Comparison of ENCODE assay signal across 8 mouse cellular contexts in genomic region chr15:78868398-78868797, GRCm38 (mm10). TPM values are rescaled to one million over a fixed set of nuclear protein-coding genes. Genes with fewer than 3 reads are reported as not detected.
DNase-seq lines count a peak whose midpoint lies in the region; ATAC-seq and TF ChIP-seq lines count a peak whose summit lies in the region.

No protein-coding gene starts in this region.

- peak; percentile 57 for DNase-seq in R1 (ENCODE audit: low read depth, low spot score)
- peak; percentile 65 for DNase-seq in forebrain, embryonic 11.5 days (ENCODE audit: low spot score)
- DNase-seq in liver, postnatal 0 days, result no peak
- DNase-seq in retina, embryonic 14.5 days (ENCODE audit: low spot score), result peak; percentile 33
- no peak for DNase-seq in T-cell, adult 2 months (ENCODE audit: low spot score)
- no peak for DNase-seq in testis, postnatal 14 days (ENCODE audit: low spot score)
- no peak for DNase-seq in gastrocnemius, adult 18-20 months (ENCODE audit: low spot score)

- no peaks in the 10 kb centered on the region for H3K9me3 ChIP-seq in forebrain, embryonic 11.5 days (ENCODE audit: control insufficient read depth, low read length)
- H3K9me3 ChIP-seq in hindbrain, embryonic 16.5 days (ENCODE audit: control insufficient read depth, low read length), result no peaks in the 10 kb centered on the region
- H3K9me3 ChIP-seq in liver, postnatal 0 days (ENCODE audit: low read length), result no peaks in the 10 kb centered on the region

- no peak overlapping the region for H3K4me3 ChIP-seq in forebrain, embryonic 11.5 days (ENCODE audit: low read depth, low read length)
- no peak overlapping the region for H3K4me3 ChIP-seq in hindbrain, embryonic 16.5 days (ENCODE audit: low read length)
- no peak overlapping the region for H3K4me3 ChIP-seq in liver, postnatal 0 days (ENCODE audit: low read depth, low read length)

- peak; percentile 56; the same call in 1 of the 2 replicates for ATAC-seq in forebrain, embryonic 11.5 days (replicated peaks; ENCODE audit: low FRiP score)
- ATAC-seq in hindbrain, embryonic 16.5 days, result peak; percentile 86
- ATAC-seq in liver, postnatal 0 days, result peak; percentile 22; the same call in 1 of the 2 replicates

- H3K27ac ChIP-seq in forebrain, embryonic 11.5 days (ENCODE audit: low read depth, low read length), result peak overlapping the region; percentile 38; the same call in 1 of the 2 replicates
- H3K27ac ChIP-seq in hindbrain, embryonic 16.5 days (ENCODE audit: low read depth, low read length), result peak overlapping the region; percentile 72
- peak overlapping the region; percentile 30; the same call in 1 of the 2 replicates for H3K27ac ChIP-seq in liver, postnatal 0 days (ENCODE audit: low read depth)

- no peaks in the 10 kb centered on the region for H3K4me1 ChIP-seq in forebrain, embryonic 11.5 days (replicated peaks; ENCODE audit: control insufficient read depth, insufficient read depth, low read length)
- peaks cover 5% of the 10 kb centered on the region; the same call in 1 of the 2 replicates for H3K4me1 ChIP-seq in hindbrain, embryonic 16.5 days (ENCODE audit: control insufficient read depth, insufficient read depth, low read depth, low read length)
- H3K4me1 ChIP-seq in liver, postnatal 0 days (ENCODE audit: insufficient read depth), result 0 out of 2 replicates have a peak, but pooled peaks cover 3% of the 10 kb centered on the region

- TF ChIP-seq CTCF in liver, postnatal 0 days (IDR thresholded peaks at IDR 0.05; ENCODE audit: low read depth), result no peak

- H3K9ac ChIP-seq in forebrain, embryonic 11.5 days (ENCODE audit: low read length), result no peak overlapping the region
- H3K9ac ChIP-seq in hindbrain, embryonic 16.5 days (ENCODE audit: low read depth, low read length), result 0 out of 2 replicates have a peak overlapping the region, but pooled peaks have one; percentile 4
- H3K9ac ChIP-seq in liver, postnatal 0 days (replicated peaks), result no peak overlapping the region

- no peak for TF ChIP-seq EP300 in liver, postnatal 0 days (IDR thresholded peaks at IDR 0.05; ENCODE audit: low read depth)

- no peaks in the 10 kb centered on the region for H3K27me3 ChIP-seq in forebrain, embryonic 11.5 days (ENCODE audit: control insufficient read depth, insufficient read depth, low read length)
- no peaks in the 10 kb centered on the region for H3K27me3 ChIP-seq in hindbrain, embryonic 16.5 days (replicated peaks; ENCODE audit: control insufficient read depth, insufficient read depth, low read length)
- H3K27me3 ChIP-seq in liver, postnatal 0 days (ENCODE audit: insufficient read depth, low read length), result no peaks in the 10 kb centered on the region

- no peaks in the 10 kb centered on the region for H3K36me3 ChIP-seq in forebrain, embryonic 11.5 days (ENCODE audit: control insufficient read depth, insufficient read depth, low read length)
- no peaks in the 10 kb centered on the region for H3K36me3 ChIP-seq in hindbrain, embryonic 16.5 days (ENCODE audit: control insufficient read depth, insufficient read depth, low read length)
- H3K36me3 ChIP-seq in liver, postnatal 0 days (replicated peaks; ENCODE audit: insufficient read depth, low read length), result no peaks in the 10 kb centered on the region

- no peak overlapping the region for H3K4me2 ChIP-seq in forebrain, embryonic 11.5 days (ENCODE audit: low read depth, low read length, severe bottlenecking)
- H3K4me2 ChIP-seq in hindbrain, embryonic 16.5 days (ENCODE audit: low read length), result no peak overlapping the region; the same call in 1 of the 2 replicates
- H3K4me2 ChIP-seq in liver, postnatal 0 days (ENCODE audit: low read depth, low read length), result no peak overlapping the region

- 38% methylated on average over 9 of the region's 9 CpGs for WGBS in forebrain, embryonic 11.5 days
- 26% methylated on average over 9 of the region's 9 CpGs for WGBS in hindbrain, embryonic 16.5 days
- 53% methylated on average over 9 of the region's 9 CpGs for WGBS in liver, postnatal 0 days (ENCODE audit: insufficient replicate concordance)

RNA-seq across cellular contexts. Expression of gene Gga1, which starts 8.6 kb away (rescaled TPM):
- 45.0 and 47.8 TPM in 2 replicates for polyA plus RNA-seq in forebrain, embryonic 11.5 days (2014; fragmentation: Nextera tagmentation; extraction: Ambion mirVana)
- polyA plus RNA-seq in hindbrain, embryonic 16.5 days (2015; fragmentation: Nextera tagmentation; extraction: Ambion mirVana), result 46.1 and 51.8 TPM in 2 replicates
- polyA plus RNA-seq in liver, postnatal 0 days (2015; fragmentation: Nextera tagmentation; extraction: Ambion mirVana), result 12.9 and 14.8 TPM in 2 replicates
- 10 to 100 TPM; 42.8 to 46.6 TPM for total RNA-seq in gastrocnemius, adult 18-20 months (2021)

RNA-seq across cellular contexts. Expression of gene Lgals2, which starts 13.1 kb away (rescaled TPM):
- not detected in 2 replicates for polyA plus RNA-seq in forebrain, embryonic 11.5 days (2014; fragmentation: Nextera tagmentation; extraction: Ambion mirVana)
- not detected in 2 replicates for polyA plus RNA-seq in hindbrain, embryonic 16.5 days (2015; fragmentation: Nextera tagmentation; extraction: Ambion mirVana)
- 3.4 TPM in 2 replicates for polyA plus RNA-seq in liver, postnatal 0 days (2015; fragmentation: Nextera tagmentation; extraction: Ambion mirVana)
- total RNA-seq in gastrocnemius, adult 18-20 months (2021), result not detected

RNA-seq across cellular contexts. Expression of gene Cdc42ep1, which starts 26.0 kb away (rescaled TPM):
- 9.6 and 10.4 TPM in 2 replicates for polyA plus RNA-seq in forebrain, embryonic 11.5 days (2014; fragmentation: Nextera tagmentation; extraction: Ambion mirVana)
- polyA plus RNA-seq in hindbrain, embryonic 16.5 days (2015; fragmentation: Nextera tagmentation; extraction: Ambion mirVana), result 15.9 and 17.5 TPM in 2 replicates
- polyA plus RNA-seq in liver, postnatal 0 days (2015; fragmentation: Nextera tagmentation; extraction: Ambion mirVana), result 12.6 and 19.8 TPM in 2 replicates
- 1 to 10 TPM; 5.2 to 9.5 TPM for total RNA-seq in gastrocnemius, adult 18-20 months (2021)

RNA-seq across cellular contexts. Expression of gene Gm49510, which starts 31.1 kb away (rescaled TPM):
- 0.13 TPM in 1 of 2 replicates, not detected in the other for polyA plus RNA-seq in forebrain, embryonic 11.5 days (2014; fragmentation: Nextera tagmentation; extraction: Ambion mirVana)
- 0.11 TPM in 1 of 2 replicates, not detected in the other for polyA plus RNA-seq in hindbrain, embryonic 16.5 days (2015; fragmentation: Nextera tagmentation; extraction: Ambion mirVana)
- polyA plus RNA-seq in liver, postnatal 0 days (2015; fragmentation: Nextera tagmentation; extraction: Ambion mirVana), result 0.07 TPM in 1 of 2 replicates, not detected in the other
- total RNA-seq in gastrocnemius, adult 18-20 months (2021), result not detected

RNA-seq across cellular contexts. Expression of gene Sh3bp1, which starts 31.2 kb away (rescaled TPM):
- 15.8 and 17.3 TPM in 2 replicates for polyA plus RNA-seq in forebrain, embryonic 11.5 days (2014; fragmentation: Nextera tagmentation; extraction: Ambion mirVana)
- polyA plus RNA-seq in hindbrain, embryonic 16.5 days (2015; fragmentation: Nextera tagmentation; extraction: Ambion mirVana), result 4.5 and 6.7 TPM in 2 replicates
- polyA plus RNA-seq in liver, postnatal 0 days (2015; fragmentation: Nextera tagmentation; extraction: Ambion mirVana), result 7.4 and 8.2 TPM in 2 replicates
- total RNA-seq in gastrocnemius, adult 18-20 months (2021), result 1 to 10 TPM; 1.0 to 1.9 TPM

Comparison
In these comparisons a context has a peak if more than half of its experiments do, and no peak if none do; other contexts are left out.
1. DNase-seq: peak in R1 (single experiment), forebrain, embryonic 11.5 days (single experiment) and retina, embryonic 14.5 days (single experiment); none in liver, postnatal 0 days (single experiment), T-cell, adult 2 months (single experiment), testis, postnatal 14 days (single experiment) and gastrocnemius, adult 18-20 months (single experiment).
2. ATAC-seq: peak in every context shown above with its lines; median percentile 86 in hindbrain, embryonic 16.5 days; 56 in forebrain, embryonic 11.5 days; 22 in liver, postnatal 0 days.
3. Peak in every context shown above with its lines, with median percentiles within 50 percentile points of each other: H3K27ac ChIP-seq.